Mouse (Mus musculus) c-Kit-positive CD71-negative TER-119-negative erythroid progenitor cells, embryonic 14.5 days (primary cell): ENCODE measurements around the gene Rab6a.
"Not testable (repeated sequence)": the region's sequence is repeated elsewhere in the genome, so short reads cannot be mapped to it uniquely, and the experiment has no call there.

ENCODE experiments used
- DNase-seq: peaks from one replicate; pipeline ENCODE4 v3.0.0-alpha.2; 2013; ENCODE audit warnings: low read depth

The Rab6a gene

GRCm38 (mm10) chr7:100607214-100608129, at the start of gene Rab6a:
Gene Rab6a, plus strand, starts transcription at chr7:100607410.
- DNase-seq = peak; percentile 93

- DNase-seq = no peak
Measured at GRCm38 (mm10) chr7:100559331-100559730, 47.9 kb upstream of the Rab6a start.

GRCm38 (mm10) chr7:100561861-100562587, 45.2 kb upstream of the Rab6a start:
- DNase-seq = no peak

- not testable (repeated sequence) for DNase-seq
Measured at GRCm38 (mm10) chr7:100567238-100567637, 40.0 kb upstream of the Rab6a start.

GRCm38 (mm10) chr7:100569907-100570306, 37.3 kb upstream of the Rab6a start:
- DNase-seq = no peak

GRCm38 (mm10) chr7:100570930-100571715, 36.1 kb upstream of the Rab6a start:
- DNase-seq = no peak

GRCm38 (mm10) chr7:100572061-100572460, 35.1 kb upstream of the Rab6a start:
- DNase-seq = no peak

- DNase-seq = no peak
Measured at GRCm38 (mm10) chr7:100572704-100573103, 34.5 kb upstream of the Rab6a start.

- DNase-seq = no peak
Measured at GRCm38 (mm10) chr7:100578794-100579193, 28.4 kb upstream of the Rab6a start.

GRCm38 (mm10) chr7:100582235-100582634, 25.0 kb upstream of the Rab6a start:
- DNase-seq = no peak

GRCm38 (mm10) chr7:100582727-100583236, 24.4 kb upstream of the Rab6a start:
- DNase-seq = peak; percentile 92

GRCm38 (mm10) chr7:100589816-100590215, 17.4 kb upstream of the Rab6a start:
- DNase-seq = no peak

- no peak for DNase-seq
Measured at GRCm38 (mm10) chr7:100590504-100590844, 16.7 kb upstream of the Rab6a start.

- DNase-seq = peak; percentile 86
Measured at GRCm38 (mm10) chr7:100590845-100591521, 16.2 kb upstream of the Rab6a start.

GRCm38 (mm10) chr7:100591522-100591852, 15.7 kb upstream of the Rab6a start:
- DNase-seq = no peak

GRCm38 (mm10) chr7:100593349-100593748, 13.9 kb upstream of the Rab6a start:
- no peak for DNase-seq

GRCm38 (mm10) chr7:100600211-100600610, 7.0 kb upstream of the Rab6a start:
- no peak for DNase-seq

- DNase-seq = no peak
Measured at GRCm38 (mm10) chr7:100608130-100608741, 1.0 kb downstream of the Rab6a start, which contains the start of gene Mrpl48. Gene Mrpl48, minus strand, starts transcription at chr7:100608301.

- DNase-seq = no peak
Measured at GRCm38 (mm10) chr7:100608910-100609309, 1.7 kb downstream of the Rab6a start.

- DNase-seq = no peak
Measured at GRCm38 (mm10) chr7:100616121-100616857, 9.1 kb downstream of the Rab6a start.
